Mouse (Mus musculus) spleen, adult 12 weeks (tissue): Measurements from ENCODE around the gene Gm10644.

ENCODE experiments used
- DNase-seq: peaks from one replicate; pipeline ENCODE4 v3.0.0; 2022; ENCODE audit warnings: low spot score

Gm10644 gene

GRCm38 (mm10) chr8:83980845-83981244 is 25.8 kb upstream of the Gm10644 start:
- DNase-seq, result no peak

GRCm38 (mm10) chr8:83980250-83980649 is 25.2 kb upstream of the Gm10644 start:
- DNase-seq, result no peak

- no peak for DNase-seq
These were observed 23.2 kb upstream of the Gm10644 start for GRCm38 (mm10) chr8:83978200-83978599.

- DNase-seq, result no peak
These were observed 22.6 kb upstream of the Gm10644 start for GRCm38 (mm10) chr8:83977646-83978045.

- DNase-seq, result no peak
These were observed 21.9 kb upstream of the Gm10644 start for GRCm38 (mm10) chr8:83976779-83977350.

- DNase-seq, result no peak
These were observed 21.2 kb upstream of the Gm10644 start for GRCm38 (mm10) chr8:83976101-83976630.

- no peak for DNase-seq
These were observed 19.5 kb upstream of the Gm10644 start for GRCm38 (mm10) chr8:83974521-83974920.

GRCm38 (mm10) chr8:83973161-83974031 is 18.4 kb upstream of the Gm10644 start:
- DNase-seq, result no peak

- peak; percentile 95 for DNase-seq
These were observed 17.4 kb upstream of the Gm10644 start, which contains the start of gene Prkaca for GRCm38 (mm10) chr8:83972150-83973120. TSS of gene Prkaca (plus strand) at chr8:83972993.

GRCm38 (mm10) chr8:83971661-83972060 is 16.7 kb upstream of the Gm10644 start:
- no peak for DNase-seq

- DNase-seq, result no peak
These were observed 16.1 kb upstream of the Gm10644 start for GRCm38 (mm10) chr8:83971121-83971520.

- DNase-seq, result no peak
These were observed 12.7 kb upstream of the Gm10644 start for GRCm38 (mm10) chr8:83967701-83968100.

- DNase-seq, result no peak
These were observed 9.2 kb upstream of the Gm10644 start for GRCm38 (mm10) chr8:83964015-83964765.

- no peak for DNase-seq
These were observed 1.8 kb upstream of the Gm10644 start for GRCm38 (mm10) chr8:83956789-83957188.

GRCm38 (mm10) chr8:83955958-83956218 is 883 bp upstream of the Gm10644 start:
- no peak for DNase-seq

- DNase-seq, result no peak
These were observed 278 bp downstream of the Gm10644 start for GRCm38 (mm10) chr8:83954749-83955105.

GRCm38 (mm10) chr8:83945540-83945939 is 9.5 kb downstream of the Gm10644 start:
- no peak for DNase-seq

GRCm38 (mm10) chr8:83942446-83942845 is 12.6 kb downstream of the Gm10644 start:
- DNase-seq, result no peak

GRCm38 (mm10) chr8:83941066-83941677 is 13.8 kb downstream of the Gm10644 start:
- no peak for DNase-seq

GRCm38 (mm10) chr8:83938330-83938729 is 16.7 kb downstream of the Gm10644 start:
- DNase-seq, result no peak

- no peak for DNase-seq
These were observed 17.4 kb downstream of the Gm10644 start for GRCm38 (mm10) chr8:83937645-83938044.
